Mouse (Mus musculus) forebrain, embryonic 16.5 days (tissue): ENCODE results near the gene H2afj. TPM values are rescaled to one million over a fixed set of nuclear protein-coding genes. Genes with fewer than 3 reads are reported as not detected.

Experiments used
- ATAC-seq: fragments of 200-750 bp; cut with Nextera tagmentation; 2 replicates; pipeline ENCODE4 v1.8.0; 2017; ENCODE audit warnings: mild to moderate bottlenecking, moderate library complexity
- H3K27ac ChIP-seq: fragments of 300-500 bp; sonication (generic); 2 replicates; pipeline ENCODE4 v1.5.1; 2014; ENCODE audit warnings: low read length, control low read depth
- H3K27me3 ChIP-seq: fragments of 300-500 bp; sonication (generic); replicated peaks from 2 replicates; pipeline ENCODE4 v1.6.1; 2014; ENCODE audit warnings: low read length; ENCODE audit not compliant: control insufficient read depth, insufficient read depth
- H3K36me3 ChIP-seq: fragments of 300-500 bp; sonication (generic); 2 replicates; pipeline ENCODE4 v1.6.1; 2014; ENCODE audit not compliant: control insufficient read depth, insufficient read depth
- H3K4me1 ChIP-seq: fragments of 300-500 bp; sonication (generic); replicated peaks from 2 replicates; pipeline ENCODE4 v1.6.1; 2014; ENCODE audit warnings: low read length; ENCODE audit not compliant: control insufficient read depth, insufficient read depth
- H3K4me2 ChIP-seq: fragments of 300-500 bp; sonication (generic); 2 replicates; pipeline ENCODE4 v1.6.1; 2014; ENCODE audit warnings: mild to moderate bottlenecking, low read length, control low read depth
- H3K4me3 ChIP-seq: fragments of 300-500 bp; sonication (generic); replicated peaks from 2 replicates; pipeline ENCODE4 v1.5.1; 2014; ENCODE audit warnings: mild to moderate bottlenecking, low read length, control low read depth
- H3K9ac ChIP-seq: fragments of 300-500 bp; sonication (generic); replicated peaks from 2 replicates; pipeline ENCODE4 v1.6.1; 2014; ENCODE audit warnings: low read depth, low read length, control low read depth
- H3K9me3 ChIP-seq: fragments of 300-500 bp; sonication (generic); 2 replicates; pipeline ENCODE4 v1.6.1; 2016; ENCODE audit warnings: low read length; ENCODE audit not compliant: control insufficient read depth
- WGBS: fragments of 180-500 bp; shearing (Covaris S2); extraction: QIAGEN DNeasy Blood & Tissue Kit; methylation state at CpG from one replicate; pipeline ENCODE4 v1.1.7; 2014; 5-methylcytosine and 5-hydroxymethylcytosine counted together
- polyA plus RNA-seq: library from polyadenylated mRNA; unstranded; fragments of >200 nt; fragmentation: Nextera tagmentation; extraction: Ambion mirVana; gene quantifications from 2 replicates; pipeline ENCODE4 v1.2.1, GENCODE M21; 2015

H2afj gene
- polyA plus RNA-seq, 1 experiment from 2014 or later, result 107 TPM

DNA sequence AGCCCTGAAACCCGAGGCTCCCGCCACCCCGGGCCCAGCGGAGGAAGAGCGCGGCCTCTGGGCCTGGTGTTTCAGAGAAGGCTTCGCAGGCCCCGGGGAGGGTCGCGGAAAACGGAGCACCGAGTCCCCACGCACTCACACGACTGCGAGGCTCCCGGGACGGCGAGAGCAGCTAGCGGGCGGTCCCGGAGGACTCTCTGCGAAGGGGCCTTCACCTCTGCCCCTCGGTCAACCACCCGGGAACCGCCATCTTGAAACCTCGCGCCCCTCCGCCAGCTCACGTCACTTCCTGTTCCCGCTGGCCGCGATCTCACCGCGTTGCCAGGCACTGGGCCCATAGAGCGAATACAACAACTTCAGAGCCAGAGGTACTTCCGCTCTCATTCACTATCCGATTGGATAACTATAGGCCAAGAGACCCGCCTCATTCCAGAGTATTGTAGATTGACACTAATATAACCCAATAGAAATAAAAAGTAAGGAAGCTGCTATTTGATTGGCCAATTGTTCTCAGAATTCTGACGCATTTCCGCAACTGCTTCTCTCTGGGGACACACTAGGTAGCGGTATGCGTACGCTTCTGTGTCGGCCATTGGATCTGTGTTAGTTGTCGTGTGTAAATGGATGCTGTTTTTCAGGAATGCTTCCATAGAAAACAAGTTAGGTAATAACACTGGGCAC lies 20.0 kb downstream of the H2afj start, which contains the start of gene Wbp11:
Gene Wbp11, minus strand, starts transcription at position 353 of the 681 bp plus-strand sequence.
- Histone ChIP-seq H3K9me3 (no peaks in the 10 kb centered on the region), H3K4me3 (peak within 1 kb of the TSS; percentile 100), H3K36me3 (peaks cover 13% of the 10 kb centered on the region), H3K27me3 (no peaks in the 10 kb centered on the region), H3K27ac (peak within 1 kb of the TSS; percentile 91), H3K4me1 (peaks cover 8% of the 10 kb centered on the region), H3K4me2 (peak within 1 kb of the TSS; percentile 84), H3K9ac (peak within 1 kb of the TSS; percentile 97)
- under 1% methylated on average over 45 of the region's 45 CpGs for WGBS
- peak; percentile 100 for ATAC-seq

DNA sequence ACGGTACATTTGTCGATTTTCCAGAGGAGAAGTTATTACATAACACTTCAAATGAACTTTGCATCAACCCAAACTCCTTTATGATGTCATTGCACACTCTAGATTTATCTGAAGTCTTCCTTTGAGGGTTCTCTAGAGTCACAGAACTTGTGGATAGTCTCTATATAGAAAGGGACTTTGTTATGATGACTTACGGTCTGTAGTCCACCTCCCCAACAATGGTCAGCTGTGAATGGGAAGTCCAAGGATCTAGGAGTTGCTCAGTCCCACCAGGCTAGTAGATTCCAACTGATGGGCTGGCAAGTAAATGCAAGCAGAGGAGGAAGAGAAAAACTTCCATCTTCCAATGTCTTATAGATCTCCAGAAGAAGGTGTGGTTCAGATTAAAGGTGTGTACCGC lies 20.6 kb downstream of the H2afj start:
- peak overlapping the region; percentile 57 for H3K9ac ChIP-seq
- 30% methylated on average over 4 of the region's 4 CpGs for WGBS
- no peaks in the 10 kb centered on the region for H3K9me3 ChIP-seq
- peaks cover 13% of the 10 kb centered on the region; the same call in 1 of the 2 replicates for H3K36me3 ChIP-seq
- no peak for ATAC-seq
- H3K27ac ChIP-seq, result peak overlapping the region; percentile 91
- peak overlapping the region; percentile 66 for H3K4me2 ChIP-seq
- peaks cover 8% of the 10 kb centered on the region for H3K4me1 ChIP-seq
- H3K4me3 ChIP-seq, result peak overlapping the region; percentile 100
- H3K27me3 ChIP-seq, result no peaks in the 10 kb centered on the region

DNA sequence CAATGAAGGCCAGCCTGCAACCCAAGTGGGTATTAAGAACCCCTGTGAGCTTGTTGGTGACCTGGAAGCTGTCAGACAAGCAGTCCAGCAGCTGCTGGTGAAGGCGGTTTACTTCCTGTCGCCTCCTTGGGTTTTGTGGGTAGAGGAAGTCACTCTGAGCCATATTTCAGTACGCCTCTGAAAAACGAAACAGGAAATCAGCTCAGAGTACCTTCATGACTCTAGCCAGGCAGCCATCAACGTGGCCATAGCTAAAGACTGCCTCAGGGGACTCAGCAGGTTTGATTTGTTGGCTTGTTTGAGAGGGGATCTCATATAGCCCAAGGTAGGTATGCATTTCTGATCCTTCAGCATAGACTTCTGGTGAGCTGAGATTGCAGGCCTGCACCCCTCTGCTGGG lies 23.7 kb downstream of the H2afj start:
- Histone ChIP-seq H3K4me3 (no peak overlapping the region), H3K4me2 (no peak overlapping the region), H3K9me3 (no peaks in the 10 kb centered on the region), H3K27me3 (no peaks in the 10 kb centered on the region), H3K4me1 (peaks cover 8% of the 10 kb centered on the region), H3K36me3 (no peaks in the 10 kb centered on the region), H3K27ac (no peak overlapping the region), H3K9ac (no peak overlapping the region)
- ATAC-seq, result no peak
- 80% methylated on average over 5 of the region's 5 CpGs for WGBS

DNA sequence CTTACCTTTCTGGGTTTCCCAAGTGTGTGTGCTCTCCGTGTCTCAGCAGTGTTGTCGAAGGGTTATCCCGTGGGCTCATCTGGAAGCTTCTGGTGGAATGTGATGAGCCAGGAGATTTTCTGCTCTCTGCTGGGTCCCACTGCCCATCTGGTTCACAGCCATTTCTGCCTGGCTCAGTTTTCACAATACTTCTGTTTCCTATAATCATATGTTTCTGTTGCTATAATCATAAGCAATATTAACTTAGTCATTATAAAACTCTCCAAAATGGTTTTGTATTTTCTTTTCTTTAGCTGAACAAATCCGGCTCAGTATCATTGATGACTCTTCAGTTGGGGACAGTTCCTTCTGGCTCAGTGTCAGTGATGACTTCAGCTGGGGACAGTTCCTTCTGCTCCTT lies 27.3 kb downstream of the H2afj start, which contains the start of gene Smco3:
Gene Smco3, minus strand, starts transcription at position 101 of the 400 bp plus-strand sequence.
- WGBS, result 54% methylated on average over 4 of the region's 4 CpGs
- Histone ChIP-seq H3K9ac (no peak within 1 kb of the TSS), H3K4me3 (no peak within 1 kb of the TSS), H3K4me1 (no peaks in the 10 kb centered on the region), H3K4me2 (no peak within 1 kb of the TSS), H3K27ac (no peak within 1 kb of the TSS), H3K27me3 (0 out of 2 replicates have a peak, but pooled peaks cover 3% of the 10 kb centered on the region), H3K9me3 (no peaks in the 10 kb centered on the region), H3K36me3 (no peaks in the 10 kb centered on the region)
- ATAC-seq, result no peak

DNA sequence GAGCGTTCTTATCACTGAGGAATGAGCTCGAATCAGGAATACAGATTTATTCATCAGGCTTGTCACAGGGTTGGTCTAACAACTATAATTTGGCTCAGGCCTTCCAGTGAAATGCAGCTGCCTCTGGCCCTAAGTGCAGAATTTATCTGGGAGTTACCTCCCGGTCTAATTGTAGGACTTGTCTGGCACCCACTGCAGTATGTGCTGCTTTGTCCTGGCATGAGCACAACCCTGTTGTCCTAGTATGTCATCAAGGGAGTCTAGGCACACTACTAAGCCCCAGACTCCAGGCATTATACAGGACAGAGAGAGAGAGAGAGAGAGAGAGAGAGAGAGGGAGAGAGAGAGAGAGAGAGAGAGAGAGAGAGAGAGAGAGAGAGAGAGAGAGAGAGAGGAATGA lies 29.3 kb downstream of the H2afj start:
- 69% methylated on average over 3 of the region's 3 CpGs for WGBS
- H3K36me3 ChIP-seq, result no peaks in the 10 kb centered on the region
- ATAC-seq, result no peak

DNA sequence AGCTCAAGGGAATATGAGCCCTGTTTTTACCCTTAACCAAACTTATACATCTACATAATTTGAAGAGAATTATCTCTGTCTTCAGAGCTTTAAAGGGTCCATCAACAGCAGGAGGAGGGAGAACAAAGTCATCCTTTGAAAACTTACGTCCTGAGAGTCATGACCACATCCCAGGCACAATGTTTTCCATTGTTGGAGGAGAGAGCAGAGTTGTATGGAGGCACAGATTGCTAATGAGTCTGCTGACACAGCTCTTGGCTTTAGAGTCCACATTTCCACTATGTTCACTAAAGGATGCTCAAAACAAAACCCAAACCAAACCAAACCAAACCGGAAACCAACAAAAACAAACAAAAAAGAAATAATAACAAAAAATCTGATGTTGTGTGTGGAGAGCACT lies 36.9 kb downstream of the H2afj start:
- 41% methylated on average over 2 of the region's 2 CpGs for WGBS

More for the DNA sequence above, 29.3 kb downstream of the H2afj start:
- Histone ChIP-seq H3K4me2 (no peak overlapping the region), H3K4me3 (no peak overlapping the region), H3K9me3 (no peaks in the 10 kb centered on the region), H3K27ac (no peak overlapping the region), H3K9ac (no peak overlapping the region), H3K4me1 (no peaks in the 10 kb centered on the region), H3K27me3 (0 out of 2 replicates have a peak, but pooled peaks cover 3% of the 10 kb centered on the region)

DNA sequence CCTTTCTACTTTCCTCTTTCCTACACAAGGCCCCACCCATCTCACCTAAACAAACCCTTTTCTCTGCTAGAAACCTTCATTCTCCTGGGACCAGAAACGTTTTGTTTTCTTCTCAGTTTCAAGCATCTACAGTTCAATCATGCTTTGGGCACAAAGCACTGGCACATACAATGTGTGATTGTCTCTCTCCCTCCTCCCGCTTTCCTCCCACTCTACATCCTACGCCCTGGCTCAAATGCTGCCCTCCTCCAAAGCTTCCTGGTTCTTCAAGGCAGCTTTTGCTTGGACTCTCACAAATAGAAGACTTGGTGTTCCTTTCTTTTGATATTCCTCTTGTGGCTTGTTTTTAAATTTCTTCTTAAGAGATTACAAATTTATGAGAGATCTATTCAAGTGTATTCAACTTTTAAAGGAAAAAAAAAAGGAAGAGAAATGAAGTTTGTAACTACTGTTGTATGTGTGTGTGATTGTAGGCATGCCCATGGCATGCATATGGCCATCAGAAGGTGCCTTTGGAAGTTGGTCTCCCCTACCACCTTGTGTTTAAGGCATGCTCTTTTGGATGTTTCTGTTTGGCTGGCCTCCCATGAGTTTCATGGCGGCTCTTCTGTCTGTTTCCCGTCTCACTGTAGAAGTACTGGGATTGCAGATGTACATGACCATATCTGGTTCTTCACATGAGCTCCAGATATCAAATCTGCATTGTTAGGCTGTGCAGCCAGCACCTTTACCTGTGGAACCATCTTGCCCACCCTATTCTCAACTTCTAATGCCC lies 37.8 kb downstream of the H2afj start:
- Histone ChIP-seq H3K4me3 (no peak overlapping the region), H3K4me1 (no peaks in the 10 kb centered on the region), H3K27ac (no peak overlapping the region), H3K36me3 (no peaks in the 10 kb centered on the region), H3K9ac (no peak overlapping the region), H3K9me3 (no peaks in the 10 kb centered on the region), H3K4me2 (no peak overlapping the region), H3K27me3 (no peaks in the 10 kb centered on the region)
- 70% methylated on average over 5 of the region's 5 CpGs for WGBS
- ATAC-seq, result no peak

More for the DNA sequence above, 36.9 kb downstream of the H2afj start:
- no peak overlapping the region for H3K4me3 ChIP-seq
- H3K27ac ChIP-seq, result no peak overlapping the region
- H3K9ac ChIP-seq, result no peak overlapping the region
- H3K36me3 ChIP-seq, result no peaks in the 10 kb centered on the region
- no peaks in the 10 kb centered on the region for H3K9me3 ChIP-seq
- ATAC-seq, result no peak
- no peaks in the 10 kb centered on the region for H3K27me3 ChIP-seq
- no peaks in the 10 kb centered on the region for H3K4me1 ChIP-seq
- no peak overlapping the region for H3K4me2 ChIP-seq

DNA sequence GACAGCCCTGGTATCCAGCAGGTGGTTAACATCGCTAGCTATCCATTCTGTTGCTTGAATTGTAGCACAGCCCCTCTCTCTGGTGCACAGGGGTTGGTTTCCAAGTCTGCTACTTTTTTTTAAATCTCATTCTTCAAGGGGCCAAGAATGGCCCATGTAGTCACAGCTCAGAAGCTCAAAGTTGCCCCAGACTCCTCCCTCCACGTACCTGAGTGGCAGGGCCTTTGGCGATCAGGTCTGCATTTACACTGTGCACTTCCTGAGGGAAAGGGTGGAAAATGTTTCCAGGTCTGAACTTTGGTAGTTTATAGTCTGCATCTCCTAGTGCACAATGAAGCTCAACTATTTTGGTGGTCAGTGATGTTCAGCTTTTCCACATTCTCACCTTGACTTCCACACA lies 39.2 kb downstream of the H2afj start:
- H3K4me1 ChIP-seq, result no peaks in the 10 kb centered on the region
- H3K4me3 ChIP-seq, result no peak overlapping the region
- ATAC-seq, result no peak
- WGBS, result 89% methylated on average over 3 of the region's 3 CpGs
- H3K36me3 ChIP-seq, result no peaks in the 10 kb centered on the region
- no peak overlapping the region for H3K27ac ChIP-seq
- H3K9ac ChIP-seq, result no peak overlapping the region
- no peak overlapping the region for H3K4me2 ChIP-seq
- no peaks in the 10 kb centered on the region for H3K27me3 ChIP-seq
- no peaks in the 10 kb centered on the region for H3K9me3 ChIP-seq

DNA sequence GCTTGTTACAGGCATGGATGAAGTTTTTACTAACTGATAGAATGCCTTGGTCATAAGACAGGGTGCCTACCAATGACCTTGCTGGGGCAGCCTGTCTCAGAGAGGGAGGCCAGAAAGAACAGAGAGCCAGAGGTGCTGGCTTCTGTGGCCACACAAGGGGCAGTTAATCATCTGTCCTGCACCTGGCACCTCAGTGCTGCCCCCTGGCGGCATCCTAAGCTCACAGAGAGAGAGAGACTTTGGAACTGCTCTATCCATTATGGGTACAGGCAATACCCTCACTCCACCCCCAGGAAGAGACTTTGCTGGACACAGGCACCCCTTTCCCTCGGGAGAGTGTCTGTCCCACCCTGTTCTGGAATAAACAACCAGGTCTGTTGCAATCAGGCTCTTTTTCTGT lies 39.7 kb downstream of the H2afj start:
- H3K4me3 ChIP-seq, result no peak overlapping the region
- no peak overlapping the region for H3K27ac ChIP-seq
- no peak for ATAC-seq
- WGBS, result 26% methylated on average over 2 of the region's 2 CpGs
- H3K4me2 ChIP-seq, result no peak overlapping the region
- no peaks in the 10 kb centered on the region for H3K9me3 ChIP-seq
- H3K4me1 ChIP-seq, result no peaks in the 10 kb centered on the region
- no peak overlapping the region for H3K9ac ChIP-seq
- no peaks in the 10 kb centered on the region for H3K36me3 ChIP-seq
- no peaks in the 10 kb centered on the region for H3K27me3 ChIP-seq
